Mouse (Mus musculus) liver, postnatal 0 days (tissue): Measurements from ENCODE around the gene Ttc19.

Source experiments
- CTCF ChIP-seq: sonication (generic); IDR thresholded peaks from 2 replicates; pipeline ENCODE4 v1.5.1; 2016; ENCODE audit warnings: antibody characterized with exemption, low read depth
- EP300 ChIP-seq: IDR thresholded peaks from 2 replicates; pipeline ENCODE4 v1.6.1; 2016; ENCODE audit warnings: antibody characterized with exemption, low read depth, mild to moderate bottlenecking

- TF ChIP-seq CTCF (no peak), EP300 (no peak)
Observed at GRCm38 (mm10) chr11:62263599-62263998, 17.7 kb upstream of the Ttc19 start.
